Mouse (Mus musculus): Measurements from ENCODE around the gene Adgrg4. TPM values are rescaled to one million over a fixed set of nuclear protein-coding genes. Genes with fewer than 3 reads are reported as not detected.

Adgrg4 gene
- total RNA-seq (2015; ENCODE audit: low replicate concordance) (not detected in 2 replicates), total RNA-seq (2017; ENCODE audit: low replicate concordance) (not detected in 2 replicates)

- no peak for ATAC-seq (replicated peaks; ENCODE audit: low FRiP score, poor library complexity, severe bottlenecking)
Observed at GRCm38 (mm10) chrX:56869863-56870262, at the start of gene Adgrg4. Adgrg4 (plus strand) TSS chrX:56870163.

- ATAC-seq (replicated peaks; ENCODE audit: low FRiP score, poor library complexity, severe bottlenecking) = no peak
Observed at GRCm38 (mm10) chrX:56821765-56822603, 48.0 kb upstream of the Adgrg4 start, which contains the start of gene Map7d3. Map7d3 (minus strand) TSS chrX:56822326.

DNA sequence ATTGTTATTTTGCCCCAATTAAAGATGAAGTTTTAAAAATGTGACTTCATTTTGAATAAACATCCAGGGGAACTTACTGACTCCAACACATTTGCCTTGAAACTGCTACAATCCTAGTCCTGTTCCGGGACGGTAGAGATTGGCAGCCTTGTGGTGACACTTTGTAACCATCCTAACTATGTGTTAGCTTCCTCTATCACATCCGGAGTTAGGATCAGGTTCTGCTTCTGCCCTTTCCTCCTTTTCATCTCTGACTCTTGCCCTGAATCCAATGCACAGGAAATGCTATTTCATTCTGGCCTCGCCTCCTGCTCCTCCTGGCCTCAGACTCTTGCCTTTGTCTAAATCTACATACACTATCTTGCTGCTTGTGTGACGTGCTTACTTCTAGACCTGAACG, 42.5 kb upstream of the Adgrg4 start:
- ATAC-seq (replicated peaks; ENCODE audit: low FRiP score, poor library complexity, severe bottlenecking) = no peak

DNA sequence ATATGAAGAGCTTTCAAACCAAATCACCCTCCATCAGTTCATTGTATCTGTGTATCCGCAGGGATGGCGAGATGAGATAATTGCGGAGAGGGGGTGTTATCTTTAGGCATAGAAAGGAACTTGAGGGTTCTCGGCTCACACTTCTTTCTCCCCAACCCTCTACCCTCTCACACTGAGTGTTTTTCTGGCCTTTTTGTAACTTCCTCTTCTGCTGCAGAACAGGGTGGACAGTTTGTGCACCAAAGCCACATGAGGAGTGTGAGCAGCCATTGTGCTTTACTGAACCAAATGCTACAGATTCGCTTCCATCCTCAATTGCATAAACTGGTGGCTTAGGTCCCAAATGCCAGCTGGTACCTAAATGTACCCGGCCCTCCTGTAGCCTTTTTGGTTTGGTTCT, 34.1 kb upstream of the Adgrg4 start:
- ATAC-seq (replicated peaks; ENCODE audit: low FRiP score, poor library complexity, severe bottlenecking) = no peak

DNA sequence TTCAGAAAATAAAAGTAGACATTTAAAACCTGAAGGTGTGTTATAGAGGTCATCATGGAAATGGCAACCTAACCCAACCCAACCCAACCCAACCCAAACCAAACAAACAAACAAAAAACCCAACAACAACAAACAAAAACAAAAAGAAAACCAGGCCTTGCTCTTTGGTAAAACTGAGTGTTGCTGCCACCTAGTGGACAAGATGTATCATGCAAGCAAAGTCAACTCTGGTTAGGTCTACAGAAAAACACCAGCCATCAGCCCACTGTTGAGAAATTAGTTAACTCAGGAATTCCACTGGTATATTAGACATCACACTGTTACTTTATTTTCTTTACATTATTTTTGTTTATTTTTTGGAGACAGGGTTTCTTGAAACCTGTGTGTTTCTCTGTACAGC, 30.6 kb upstream of the Adgrg4 start:
- ATAC-seq (replicated peaks; ENCODE audit: low FRiP score, poor library complexity, severe bottlenecking) = no peak

GRCm38 (mm10) chrX:56841255-56841654, 28.7 kb upstream of the Adgrg4 start:
- no peak for ATAC-seq (replicated peaks; ENCODE audit: low FRiP score, poor library complexity, severe bottlenecking)

DNA sequence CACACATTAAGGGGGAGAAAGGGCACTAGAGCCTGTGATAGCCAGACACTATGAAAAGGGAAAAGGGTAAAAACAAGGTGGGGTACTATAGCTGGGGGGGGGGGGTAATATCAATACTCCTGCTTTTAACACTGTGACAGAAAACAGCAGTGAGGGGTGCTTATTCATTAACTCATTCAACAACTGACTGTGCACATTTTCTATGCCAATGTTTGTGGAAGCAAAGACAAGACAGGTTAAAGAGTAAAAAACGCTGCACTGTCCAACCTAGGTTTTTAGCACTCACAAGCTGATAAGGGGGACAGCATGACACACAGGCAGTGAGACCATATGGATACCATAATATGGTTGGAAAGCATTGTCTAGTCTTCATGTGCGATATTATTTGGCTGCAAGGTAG, 142.9 kb downstream of the Adgrg4 start:
- ATAC-seq (replicated peaks; ENCODE audit: low FRiP score, poor library complexity, severe bottlenecking) = no peak

DNA sequence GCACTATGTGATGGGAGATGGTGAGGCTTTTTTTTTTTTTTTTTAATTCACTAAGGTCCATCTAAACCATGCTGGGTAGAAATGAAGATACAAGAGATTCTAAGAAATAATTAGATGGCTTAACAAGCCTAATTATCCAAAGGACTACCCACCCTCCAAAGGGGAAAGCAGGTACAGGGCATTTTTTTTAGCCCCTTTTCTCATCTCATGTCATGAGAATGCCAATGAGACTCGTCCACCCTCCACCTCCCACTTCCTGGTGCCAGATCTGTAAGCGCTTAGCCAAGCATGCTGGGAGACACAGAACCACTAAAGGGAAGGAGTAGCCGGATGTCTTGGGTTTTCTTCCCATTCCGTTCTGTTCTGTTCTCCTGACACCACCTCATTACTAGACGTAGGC, 172.8 kb downstream of the Adgrg4 start, which contains the start of gene Brs3:
TSS of gene Brs3 (plus strand) at position 301 of the 400 bp plus-strand sequence.
- ATAC-seq (replicated peaks; ENCODE audit: low FRiP score, poor library complexity, severe bottlenecking) = no peak

DNA sequence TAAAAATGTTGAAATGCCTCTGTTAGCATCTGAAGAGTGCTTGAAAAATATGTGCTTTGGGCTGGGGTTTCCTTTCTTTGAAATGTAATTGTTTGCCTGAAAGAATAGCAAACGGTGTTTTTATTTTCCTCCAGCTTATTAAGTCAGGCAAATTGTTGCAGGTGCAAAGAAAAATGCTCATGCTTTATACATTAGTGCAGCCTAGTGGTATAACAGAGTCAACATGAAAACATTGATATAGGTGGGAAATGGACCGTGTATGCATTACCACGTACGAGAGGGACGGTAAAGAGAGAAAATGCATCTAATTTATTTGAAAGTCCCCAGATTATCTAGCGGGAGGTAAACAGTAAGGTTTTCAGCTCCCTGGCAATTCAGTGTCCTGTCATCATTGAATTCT, 173.9 kb downstream of the Adgrg4 start:
- no peak for ATAC-seq (replicated peaks; ENCODE audit: low FRiP score, poor library complexity, severe bottlenecking)

Other genes starting within 250 kb of the Adgrg4 start
- gene Fhl1, start 138.4 kb upstream of the Adgrg4 start, total RNA-seq (2015; ENCODE audit: low replicate concordance) = not detected in 2 replicates
- gene Fhl1, start 138.4 kb upstream of the Adgrg4 start, total RNA-seq (2017; ENCODE audit: low replicate concordance) = 0.34 TPM in 1 of 2 replicates, not detected in the other
- gene Map7d3, start 47.8 kb upstream of the Adgrg4 start, total RNA-seq (2015; ENCODE audit: low replicate concordance) = not detected in 2 replicates
- gene Map7d3, start 47.8 kb upstream of the Adgrg4 start, total RNA-seq (2017; ENCODE audit: low replicate concordance) = 2.0 TPM in 1 of 2 replicates, not detected in the other
- not detected in 2 replicates for gene Brs3, start 172.9 kb downstream of the Adgrg4 start, total RNA-seq (2015; ENCODE audit: low replicate concordance)
- not detected in 2 replicates for gene Brs3, start 172.9 kb downstream of the Adgrg4 start, total RNA-seq (2017; ENCODE audit: low replicate concordance)
- 11.1 and 11.3 TPM in 2 replicates for gene Htatsf1, start 183.4 kb downstream of the Adgrg4 start, total RNA-seq (2015; ENCODE audit: low replicate concordance)
- 18.3 and 19.1 TPM in 2 replicates for gene Htatsf1, start 183.4 kb downstream of the Adgrg4 start, total RNA-seq (2017; ENCODE audit: low replicate concordance)
- gene Vgll1, start 217.9 kb downstream of the Adgrg4 start, total RNA-seq (2015; ENCODE audit: low replicate concordance) = not detected in 2 replicates
- gene Vgll1, start 217.9 kb downstream of the Adgrg4 start, total RNA-seq (2017; ENCODE audit: low replicate concordance) = not detected in 2 replicates